Mouse (Mus musculus): Measurements from ENCODE around the gene Pde6b.

- TF ChIP-seq CTCF (IDR thresholded peaks at IDR 0.05; ENCODE audit: extremely low read depth, insufficient read length, insufficient replicate concordance, low read depth, low read length) (no peak), POLR2A (IDR thresholded peaks at IDR 0.05; ENCODE audit: low read depth, low read length) (no peak; the same call in 1 of the 2 replicates)
Measured at GRCm38 (mm10) chr5:108448785-108449668, 60.8 kb downstream of the Pde6b start, which contains the start of gene Mfsd7a.
